Mouse (Mus musculus): Measurements from ENCODE around the gene Hist2h4.
"Not testable (repeated sequence)": the region's sequence is repeated elsewhere in the genome, so short reads cannot be mapped to it uniquely, and the experiment has no call there.

Hist2h4 gene

DNA sequence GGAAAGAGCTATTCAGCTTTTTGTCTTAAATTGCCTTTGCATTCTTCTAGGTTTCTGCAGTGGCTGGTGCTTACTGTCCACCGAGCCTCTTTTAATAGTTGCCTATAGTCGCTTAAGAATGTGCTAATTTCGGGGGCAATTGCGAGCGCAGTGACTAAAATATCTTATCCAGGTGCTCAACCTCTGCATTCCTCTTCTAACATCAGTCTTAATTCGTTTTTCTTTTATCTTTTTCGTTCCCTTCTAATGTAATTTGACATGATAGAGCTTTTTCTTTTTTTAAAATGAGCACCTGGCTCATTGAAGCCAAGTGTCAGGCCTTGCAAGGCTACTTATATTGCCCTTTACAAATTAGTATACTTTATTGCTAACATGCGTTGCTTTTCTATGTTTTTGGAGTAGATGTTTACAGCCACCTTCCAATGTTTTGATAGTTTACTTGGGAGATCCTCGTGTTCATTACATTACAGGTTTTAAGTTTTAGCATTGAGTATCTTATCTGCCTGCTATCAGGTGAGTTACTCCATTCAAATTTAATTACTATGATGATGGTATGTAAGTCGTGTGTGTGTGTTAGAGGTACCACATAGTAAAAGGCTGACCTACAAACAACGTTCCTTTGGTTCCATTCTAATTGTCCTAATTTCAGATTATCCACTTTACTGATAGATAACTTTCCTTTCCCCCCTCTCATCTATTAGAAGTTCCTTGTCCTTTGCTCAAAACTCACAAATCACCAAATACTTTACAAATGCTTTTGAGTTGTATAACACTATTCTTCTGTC, 15.6 kb downstream of the Hist2h4 start:
- DNase-seq (ENCODE audit: low spot score in 2 of 2): no peak

DNA sequence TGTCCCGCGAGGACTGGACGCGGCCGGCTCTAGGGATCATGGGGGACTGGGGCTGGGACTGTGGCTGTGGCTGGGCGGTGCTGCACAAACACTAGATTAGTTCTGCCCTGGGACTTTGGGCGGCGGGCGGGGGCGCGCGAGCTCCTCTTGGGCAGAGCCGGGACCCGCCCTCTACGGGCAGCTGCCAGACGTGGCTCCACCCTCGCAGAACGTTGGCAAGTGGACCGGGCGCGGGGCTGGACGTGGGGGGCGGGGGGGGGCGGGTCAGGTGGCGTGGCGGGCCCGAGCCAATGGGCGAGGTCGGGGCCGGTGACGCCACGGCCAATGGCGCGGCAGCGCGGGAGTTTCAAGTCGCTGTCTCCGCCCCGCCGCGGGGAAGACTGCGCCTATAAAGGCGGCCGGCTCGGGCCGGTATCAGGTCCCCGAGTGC, 16.7 kb downstream of the Hist2h4 start, which contains the start of gene Hist2h3c1:
Hist2h3c1 (plus strand) TSS at position 259 of the 430 bp plus-strand sequence.
- not testable (repeated sequence) for DNase-seq (ENCODE audit: low spot score in 2 of 2)

DNA sequence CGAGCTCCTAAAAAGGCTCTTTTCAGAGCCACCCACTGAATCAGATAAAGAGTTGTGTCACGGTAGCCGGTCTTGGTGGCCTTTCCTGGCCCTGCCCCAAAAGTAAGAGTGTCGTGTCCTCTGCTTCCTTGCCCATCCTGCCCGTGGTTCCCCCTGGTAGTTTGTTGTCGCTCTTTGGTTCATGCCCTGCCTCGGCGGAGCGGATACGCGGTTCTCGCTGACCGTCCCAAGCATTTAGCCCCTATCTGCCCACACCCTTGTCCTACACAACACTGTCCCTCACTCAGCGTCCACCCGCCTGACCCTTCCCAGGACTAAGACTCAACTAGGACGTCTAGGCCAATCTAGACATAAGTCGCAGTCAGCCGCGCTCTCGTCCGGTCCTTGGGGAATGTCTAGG, 17.1 kb downstream of the Hist2h4 start:
- DNase-seq (ENCODE audit: low spot score in 2 of 2): not testable (repeated sequence)

DNA sequence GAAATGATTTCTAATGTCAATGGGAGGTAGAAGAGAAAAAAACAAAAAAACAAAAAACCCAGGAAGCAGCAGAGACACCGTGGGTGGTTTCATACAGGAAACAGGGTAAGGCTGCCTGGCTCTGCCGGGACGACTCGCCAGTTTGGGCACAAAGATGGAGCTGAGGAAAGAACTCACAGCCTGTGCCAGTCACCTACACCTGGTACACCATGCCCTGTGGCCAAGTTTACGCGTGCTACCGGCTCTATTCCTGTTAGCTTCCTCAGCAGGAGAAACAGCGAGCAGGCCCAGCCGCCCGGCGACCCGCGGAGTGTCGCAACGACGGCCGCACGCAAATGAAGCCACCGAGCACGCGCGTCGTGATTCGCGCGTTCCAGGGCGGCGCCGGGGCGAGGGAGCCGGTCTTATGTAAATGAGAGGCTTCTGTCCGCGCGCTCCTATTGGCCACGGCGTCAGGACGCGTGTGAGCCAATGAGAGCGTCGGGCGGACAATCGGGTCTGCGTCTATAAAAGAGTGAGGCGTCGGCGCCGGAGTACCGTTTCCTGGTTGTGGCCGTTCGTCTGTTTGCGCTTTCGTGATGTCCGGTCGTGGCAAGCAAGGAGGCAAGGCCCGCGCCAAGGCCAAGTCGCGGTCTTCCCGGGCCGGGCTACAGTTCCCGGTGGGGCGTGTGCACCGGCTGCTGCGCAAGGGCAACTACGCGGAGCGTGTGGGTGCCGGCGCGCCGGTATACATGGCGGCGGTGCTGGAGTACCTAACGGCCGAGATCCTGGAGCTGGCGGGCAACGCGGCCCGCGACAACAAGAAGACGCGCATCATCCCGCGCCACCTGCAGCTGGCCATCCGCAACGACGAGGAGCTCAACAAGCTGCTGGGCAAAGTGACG, 17.9 kb downstream of the Hist2h4 start, which contains the start of gene Hist2h2aa1:
Hist2h2aa1 (plus strand) TSS at position 495 of the 884 bp plus-strand sequence.
- peak; percentile 84 to 85 for DNase-seq (ENCODE audit: low spot score in 2 of 2)

DNA sequence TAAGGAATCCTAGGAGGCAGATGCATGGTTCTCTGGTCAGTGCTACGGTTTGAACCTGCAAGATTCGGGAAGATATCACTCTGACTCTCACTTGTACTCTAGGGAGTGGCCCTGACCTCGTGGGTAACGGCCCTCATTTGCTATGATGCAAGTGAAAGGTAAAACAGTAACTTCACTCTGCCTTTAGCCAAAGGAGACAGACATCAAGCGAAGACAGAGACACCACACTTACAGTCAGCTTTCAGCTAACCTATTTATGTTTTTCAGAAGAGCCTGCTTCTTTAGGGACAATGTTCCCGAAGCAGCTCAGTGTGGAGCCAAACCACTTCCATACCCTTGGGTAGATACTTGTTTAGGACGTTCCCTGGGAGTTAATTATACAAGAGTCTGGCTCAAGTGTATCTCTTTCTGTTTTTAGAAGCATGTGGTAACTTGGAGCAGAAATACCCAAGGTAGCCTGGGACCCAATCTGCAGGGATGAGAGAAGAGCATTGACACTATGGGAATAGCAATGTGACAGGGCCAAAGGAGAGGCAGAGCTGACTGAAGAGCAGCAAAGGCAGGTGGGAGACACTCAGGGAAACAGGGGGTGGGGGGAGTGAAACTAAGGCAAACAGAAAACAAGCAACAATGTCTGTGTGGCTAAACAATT, 19.1 kb downstream of the Hist2h4 start:
- no peak for DNase-seq (ENCODE audit: low spot score in 2 of 2)

DNA sequence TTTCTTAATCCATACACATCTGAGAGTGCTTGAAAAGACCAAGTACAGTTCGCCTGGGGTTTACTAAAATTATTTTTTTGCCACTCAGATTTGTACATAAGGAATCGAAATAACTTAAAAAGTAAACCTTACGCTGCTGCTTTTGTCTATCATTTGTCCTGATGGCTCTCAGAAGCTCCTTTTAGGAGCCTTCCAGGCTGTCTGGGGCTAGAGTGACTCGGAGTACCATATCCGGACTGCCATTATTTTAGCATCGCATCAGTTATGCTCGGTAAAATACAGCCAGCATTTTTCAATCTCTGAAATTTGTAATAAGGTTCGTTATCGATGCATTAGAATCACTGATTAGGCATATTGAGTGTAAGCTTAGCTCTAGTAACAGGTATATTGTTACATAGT, 22.3 kb downstream of the Hist2h4 start:
- DNase-seq (ENCODE audit: low spot score in 2 of 2): no peak

DNA sequence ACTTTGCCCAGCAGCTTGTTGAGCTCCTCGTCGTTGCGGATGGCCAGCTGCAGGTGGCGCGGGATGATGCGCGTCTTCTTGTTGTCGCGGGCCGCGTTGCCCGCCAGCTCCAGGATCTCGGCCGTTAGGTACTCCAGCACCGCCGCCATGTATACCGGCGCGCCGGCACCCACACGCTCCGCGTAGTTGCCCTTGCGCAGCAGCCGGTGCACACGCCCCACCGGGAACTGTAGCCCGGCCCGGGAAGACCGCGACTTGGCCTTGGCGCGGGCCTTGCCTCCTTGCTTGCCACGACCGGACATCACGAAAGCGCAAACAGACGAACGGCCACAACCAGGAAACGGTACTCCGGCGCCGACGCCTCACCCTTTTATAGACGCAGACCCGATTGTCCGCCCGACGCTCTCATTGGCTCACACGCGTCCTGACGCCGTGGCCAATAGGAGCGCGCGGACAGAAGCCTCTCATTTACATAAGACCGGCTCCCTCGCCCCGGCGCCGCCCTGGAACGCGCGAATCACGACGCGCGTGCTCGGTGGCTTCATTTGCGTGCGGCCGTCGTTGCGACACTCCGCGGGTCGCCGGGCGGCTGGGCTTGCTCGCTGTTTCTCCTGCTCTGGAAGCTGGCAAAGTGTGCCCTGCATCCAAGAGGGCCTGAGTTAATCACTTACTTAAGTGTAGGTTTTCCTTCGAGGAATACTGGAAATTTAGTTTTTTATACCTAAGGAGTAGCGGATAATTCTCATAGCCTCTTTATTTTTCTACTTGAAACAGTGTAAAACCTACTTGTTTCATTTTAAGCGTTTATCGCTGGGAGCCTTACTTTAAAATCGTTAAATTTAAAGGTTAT, 22.9 kb downstream of the Hist2h4 start, which contains the start of gene Hist2h2aa2:
Hist2h2aa2 (minus strand) TSS at position 328 of the 850 bp plus-strand sequence.
- peak; percentile 92 to 94 for DNase-seq (ENCODE audit: low spot score in 2 of 2)

DNA sequence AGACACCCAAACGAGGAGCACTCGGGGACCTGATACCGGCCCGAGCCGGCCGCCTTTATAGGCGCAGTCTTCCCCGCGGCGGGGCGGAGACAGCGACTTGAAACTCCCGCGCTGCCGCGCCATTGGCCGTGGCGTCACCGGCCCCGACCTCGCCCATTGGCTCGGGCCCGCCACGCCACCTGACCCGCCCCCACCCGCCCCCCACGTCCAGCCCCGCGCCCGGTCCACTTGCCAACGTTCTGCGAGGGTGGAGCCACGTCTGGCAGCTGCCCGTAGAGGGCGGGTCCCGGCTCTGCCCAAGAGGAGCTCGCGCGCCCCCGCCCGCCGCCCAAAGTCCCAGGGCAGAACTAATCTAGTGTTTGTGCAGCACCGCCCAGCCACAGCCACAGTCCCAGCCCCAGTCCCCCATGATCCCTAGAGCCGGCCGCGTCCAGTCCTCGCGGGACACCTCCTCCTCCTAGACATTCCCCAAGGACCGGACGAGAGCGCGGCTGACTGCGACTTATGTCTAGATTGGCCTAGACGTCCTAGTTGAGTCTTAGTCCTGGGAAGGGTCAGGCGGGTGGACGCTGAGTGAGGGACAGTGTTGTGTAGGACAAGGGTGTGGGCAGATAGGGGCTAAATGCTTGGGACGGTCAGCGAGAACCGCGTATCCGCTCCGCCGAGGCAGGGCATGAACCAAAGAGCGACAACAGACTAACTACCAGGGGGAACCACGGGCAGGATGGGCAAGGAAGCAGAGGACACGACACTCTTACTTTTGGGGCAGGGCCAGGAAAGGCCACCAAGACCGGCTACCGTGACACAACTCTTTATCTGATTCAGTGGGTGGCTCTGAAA, 23.9 kb downstream of the Hist2h4 start, which contains the start of gene Hist2h3c2:
Hist2h3c2 (minus strand) TSS at position 174 of the 840 bp plus-strand sequence.
- DNase-seq (ENCODE audit: low spot score in 2 of 2): not testable (repeated sequence)

DNA sequence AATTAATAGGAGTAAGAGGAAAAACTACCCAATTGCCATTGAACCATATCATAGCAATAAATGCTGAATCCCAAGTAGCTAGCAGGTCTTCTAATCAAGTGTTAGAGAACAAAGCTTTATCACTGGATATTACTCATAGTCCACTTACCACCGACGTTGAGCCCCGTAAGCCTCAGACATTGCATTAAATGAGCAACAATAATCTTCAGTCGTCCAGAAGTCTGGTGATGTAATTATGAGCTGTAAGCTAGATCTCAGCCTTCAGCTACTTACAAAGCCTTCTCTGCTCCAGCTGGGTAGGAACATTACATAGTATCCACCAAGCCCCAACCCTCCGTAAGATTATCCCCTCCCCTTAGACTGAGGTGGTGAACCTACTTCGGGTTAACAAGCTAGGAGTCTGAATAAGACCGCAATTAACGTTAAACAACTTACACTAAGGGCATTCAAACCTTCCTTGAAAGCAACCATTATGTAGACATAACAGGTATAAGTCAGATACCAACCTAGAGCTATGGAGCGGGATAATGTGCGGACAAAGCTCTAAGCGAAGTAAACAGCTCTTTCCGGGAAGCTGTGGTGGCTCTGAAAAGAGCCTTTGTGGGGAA, 25.1 kb downstream of the Hist2h4 start:
- no peak for DNase-seq (ENCODE audit: low spot score in 2 of 2)

DNA sequence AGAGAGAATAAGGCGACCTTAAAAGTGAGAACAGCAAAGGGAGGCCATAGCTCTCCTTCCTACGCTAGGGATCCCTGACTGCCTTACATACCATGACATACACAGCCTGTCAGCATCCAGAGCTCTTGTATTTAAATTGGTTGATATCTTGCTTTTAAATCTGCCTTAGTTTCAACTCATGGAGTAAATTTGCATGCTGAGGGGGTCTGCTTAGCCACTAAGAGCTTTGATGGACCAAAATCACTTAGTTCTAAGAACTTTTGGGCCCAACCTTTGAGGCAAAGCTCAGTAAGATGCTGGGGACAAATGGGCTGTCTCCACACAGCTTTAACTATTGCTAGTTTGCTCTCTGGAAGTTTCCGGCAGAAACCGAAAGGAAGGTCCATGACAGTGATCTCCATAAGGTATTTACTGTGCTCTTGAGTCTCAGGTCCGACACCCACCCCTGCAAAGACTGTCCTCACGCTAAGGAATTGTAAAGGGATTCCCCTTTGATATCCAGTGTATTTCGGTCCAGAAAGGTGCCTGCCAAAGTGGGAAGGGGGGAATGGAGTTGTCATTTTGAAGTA, 25.7 kb downstream of the Hist2h4 start:
- DNase-seq (ENCODE audit: low spot score in 2 of 2): no peak

DNA sequence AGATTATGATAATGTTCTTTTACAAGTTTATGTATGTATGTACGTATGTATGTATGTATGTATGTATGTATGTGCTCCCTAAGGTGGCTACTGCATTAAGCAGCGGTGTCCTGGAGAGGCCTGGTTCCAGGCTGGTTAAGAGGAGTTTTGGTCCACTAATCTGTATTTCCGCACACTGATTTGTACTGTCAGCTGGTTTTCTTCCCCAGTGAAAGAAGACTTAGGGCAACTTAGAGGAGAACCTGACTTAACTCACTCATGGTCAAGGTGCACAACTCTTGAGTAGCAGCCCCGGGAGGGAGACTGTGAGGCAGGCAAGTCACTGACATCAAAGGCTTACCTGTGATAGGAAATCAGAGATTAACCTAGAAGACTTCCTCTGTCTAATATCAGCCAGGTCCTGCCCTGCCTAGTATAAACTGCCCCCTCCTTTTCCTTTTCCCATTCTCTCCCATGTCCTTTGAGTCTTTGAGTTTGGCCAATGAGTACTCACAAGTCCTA, 26.2 kb downstream of the Hist2h4 start:
- DNase-seq (ENCODE audit: low spot score in 2 of 2): no peak

DNA sequence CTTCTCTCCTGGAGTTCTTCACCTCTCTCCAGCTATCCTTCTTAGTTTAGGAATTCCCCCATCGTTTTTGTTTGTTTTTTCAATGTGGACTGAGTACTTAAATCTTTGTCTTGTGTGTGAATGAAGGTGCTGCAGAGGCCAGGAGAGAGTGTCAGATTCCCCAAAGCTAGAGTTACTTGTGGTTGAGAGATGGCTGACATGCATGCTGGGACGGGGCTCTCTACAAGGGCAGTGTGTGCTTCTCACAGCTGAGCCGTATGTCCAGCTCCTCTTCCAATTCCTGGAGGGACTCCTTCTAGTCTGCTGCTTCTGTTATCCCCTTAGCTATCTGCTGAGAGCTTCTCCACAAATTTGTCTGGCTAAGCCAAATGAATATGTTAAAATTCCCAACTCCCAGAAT, 27.3 kb downstream of the Hist2h4 start:
- DNase-seq (ENCODE audit: low spot score in 2 of 2): no peak

DNA sequence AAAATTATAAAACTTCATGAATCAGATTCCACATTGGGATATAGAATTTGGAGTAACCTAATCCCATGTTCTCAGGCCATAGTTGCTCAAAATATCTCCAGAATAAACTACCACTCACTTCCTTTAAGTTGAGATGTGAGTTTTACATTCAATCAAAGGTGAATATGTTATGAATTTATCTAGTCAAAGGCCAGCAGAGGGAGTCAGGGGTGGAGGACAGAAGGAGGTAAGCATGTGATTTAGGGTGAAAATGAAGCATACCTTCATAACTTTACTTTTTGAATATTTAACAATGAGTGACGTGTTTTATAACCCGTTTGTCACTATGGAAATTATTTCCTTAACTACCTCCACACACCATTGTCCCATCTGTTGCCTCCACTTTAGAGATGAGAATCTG, 28.2 kb downstream of the Hist2h4 start:
- no peak for DNase-seq (ENCODE audit: low spot score in 2 of 2)

DNA sequence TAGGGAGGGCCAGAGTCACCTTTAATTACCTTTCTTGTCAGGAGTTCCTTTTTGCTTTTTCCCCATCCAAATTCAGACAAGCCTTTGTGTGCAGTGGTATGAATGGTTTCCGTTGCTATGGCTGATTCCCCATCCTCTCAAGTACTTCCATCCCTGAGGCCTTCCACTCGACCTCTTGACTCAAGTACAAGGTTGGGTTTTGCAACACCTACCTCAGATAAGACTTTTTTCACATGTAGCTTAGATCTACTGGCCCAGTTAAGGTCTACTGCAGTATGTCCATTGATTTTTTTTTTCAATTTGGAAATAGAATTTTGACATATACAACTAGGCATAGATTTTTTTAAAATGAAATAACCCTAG, 31.4 kb downstream of the Hist2h4 start:
- no peak for DNase-seq (ENCODE audit: low spot score in 2 of 2)

DNA sequence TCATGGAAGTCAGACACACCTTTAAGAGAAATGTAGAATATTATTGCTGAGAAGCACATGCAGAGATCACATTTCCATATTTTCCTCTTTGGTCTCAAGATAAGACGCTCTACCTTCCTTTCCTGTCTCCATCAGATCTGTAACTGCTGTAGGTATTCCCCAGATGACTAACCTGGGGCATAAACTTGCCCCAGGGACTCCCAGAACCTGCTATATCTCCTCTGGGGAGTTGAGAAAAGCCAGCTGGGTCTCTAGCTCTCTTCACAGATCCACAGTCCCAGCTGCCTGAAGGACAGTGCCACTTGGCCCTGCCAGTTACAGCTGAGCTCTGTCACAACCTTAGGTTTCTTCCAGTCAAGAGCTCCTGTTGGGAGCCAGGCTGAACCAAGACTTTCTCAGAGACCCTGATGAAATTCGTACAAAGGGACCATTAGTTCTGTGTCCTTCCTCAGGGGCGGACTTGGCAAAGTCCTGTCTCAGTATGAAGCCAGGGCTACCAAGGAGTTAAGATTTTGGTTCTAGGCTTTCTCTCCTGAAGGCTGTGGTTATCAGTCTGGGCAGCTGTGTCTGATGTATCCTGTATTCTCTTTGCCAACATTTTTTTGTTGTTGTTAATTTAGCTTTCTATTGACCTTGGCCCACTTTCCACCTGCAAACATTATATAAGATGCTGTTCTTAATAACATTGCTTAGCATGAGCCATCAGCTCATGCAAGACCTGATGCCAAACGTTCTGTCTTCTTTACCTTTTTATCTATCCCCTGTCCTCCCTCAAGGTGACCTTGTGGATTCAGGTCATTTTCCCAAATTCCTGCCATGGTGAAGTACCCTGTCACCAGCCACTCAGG, 32.0 kb downstream of the Hist2h4 start:
- no peak for DNase-seq (ENCODE audit: low spot score in 2 of 2)

DNA sequence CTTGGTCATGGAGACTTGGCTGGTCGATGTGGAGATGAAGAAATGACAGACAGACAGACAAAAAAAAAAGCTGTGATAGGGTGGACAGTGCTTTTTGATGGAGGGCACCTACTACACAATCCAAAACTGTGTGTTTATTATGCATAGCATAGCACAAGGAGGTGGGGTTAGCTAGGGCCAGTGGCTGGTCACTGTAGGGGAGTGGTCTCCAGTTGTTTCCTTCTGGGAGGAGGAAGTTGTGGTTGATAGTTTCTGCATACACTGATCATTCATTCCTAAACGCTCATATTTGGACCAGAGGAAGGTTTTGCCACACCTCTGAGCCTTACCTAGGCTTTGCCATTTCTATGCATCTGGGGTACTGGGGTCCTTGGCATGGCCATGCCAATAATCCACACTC, 32.7 kb downstream of the Hist2h4 start:
- no peak for DNase-seq (ENCODE audit: low spot score in 2 of 2)

DNA sequence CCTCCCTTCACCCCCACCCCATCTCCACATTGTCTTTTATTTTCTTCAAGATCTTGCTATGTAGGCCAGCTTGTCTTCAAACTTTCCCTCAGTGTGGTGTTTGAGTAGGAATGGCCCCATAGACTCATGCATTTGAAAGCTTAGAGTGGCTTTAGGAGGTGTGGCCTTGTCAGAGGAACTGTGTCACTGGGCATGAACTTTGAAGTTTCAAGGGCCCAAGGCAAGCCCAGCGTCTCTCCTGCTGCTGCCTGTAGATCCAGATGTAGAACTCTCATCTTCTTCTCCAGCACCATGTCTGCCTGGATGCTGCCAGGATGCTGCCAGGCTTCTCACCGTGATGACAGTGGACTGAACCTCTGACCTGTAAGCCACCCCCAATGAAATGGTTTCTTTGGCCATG, 34.3 kb downstream of the Hist2h4 start:
- DNase-seq (ENCODE audit: low spot score in 2 of 2): no peak

All from right cerebral cortex, postnatal 36 days (tissue).